Mouse (Mus musculus) limb, embryonic 15.5 days (tissue): ENCODE measurements around the gene Tcf7l2. TPM values are rescaled to one million over a fixed set of nuclear protein-coding genes. Genes with fewer than 3 reads are reported as not detected.

Experiments used
- ATAC-seq: fragments of 200-750 bp; cut with Nextera tagmentation; 2 replicates; pipeline ENCODE4 v1.8.0; 2017; ENCODE audit warnings: low read depth, moderate TSS enrichment; ENCODE audit not compliant: insufficient number of reproducible peaks, low FRiP score, low TSS enrichment
- H3K27ac ChIP-seq: fragments of 300-500 bp; sonication (generic); 2 replicates; pipeline ENCODE4 v1.5.1; 2015; ENCODE audit warnings: moderate library complexity, mild to moderate bottlenecking, inconsistent platforms
- H3K27me3 ChIP-seq: fragments of 300-500 bp; sonication (generic); 2 replicates; pipeline ENCODE4 v1.6.1; 2015; ENCODE audit warnings: inconsistent platforms
- H3K36me3 ChIP-seq: fragments of 300-500 bp; sonication (generic); 2 replicates; pipeline ENCODE4 v1.6.1; 2015; ENCODE audit warnings: inconsistent platforms
- H3K4me1 ChIP-seq: fragments of 300-500 bp; sonication (generic); 2 replicates; pipeline ENCODE4 v1.6.1; 2015; ENCODE audit warnings: inconsistent platforms
- H3K4me2 ChIP-seq: fragments of 300-500 bp; sonication (generic); 2 replicates; pipeline ENCODE4 v1.6.1; 2015; ENCODE audit warnings: mild to moderate bottlenecking, inconsistent platforms
- H3K4me3 ChIP-seq: fragments of 300-500 bp; sonication (generic); 2 replicates; pipeline ENCODE4 v1.5.1; 2015; ENCODE audit warnings: mild to moderate bottlenecking, inconsistent platforms
- H3K9ac ChIP-seq: fragments of 300-500 bp; sonication (generic); 2 replicates; pipeline ENCODE4 v1.6.1; 2015; ENCODE audit warnings: inconsistent platforms
- H3K9me3 ChIP-seq: fragments of 300-500 bp; sonication (generic); 2 replicates; pipeline ENCODE4 v1.6.1; 2016; ENCODE audit warnings: inconsistent platforms
- WGBS: fragments of 180-500 bp; shearing (Covaris S2); methylation state at CpG from one replicate; pipeline ENCODE4 v1.1.7; 2015; 5-methylcytosine and 5-hydroxymethylcytosine counted together
- polyA plus RNA-seq: library from polyadenylated mRNA; unstranded; fragments of >200 nt; fragmentation: Nextera tagmentation; extraction: Ambion mirVana; gene quantifications from 2 replicates; pipeline ENCODE4 v1.2.1, GENCODE M21; 2015

The Tcf7l2 gene
- polyA plus RNA-seq, 1 experiment from 2014 or later = 90.5 TPM

DNA sequence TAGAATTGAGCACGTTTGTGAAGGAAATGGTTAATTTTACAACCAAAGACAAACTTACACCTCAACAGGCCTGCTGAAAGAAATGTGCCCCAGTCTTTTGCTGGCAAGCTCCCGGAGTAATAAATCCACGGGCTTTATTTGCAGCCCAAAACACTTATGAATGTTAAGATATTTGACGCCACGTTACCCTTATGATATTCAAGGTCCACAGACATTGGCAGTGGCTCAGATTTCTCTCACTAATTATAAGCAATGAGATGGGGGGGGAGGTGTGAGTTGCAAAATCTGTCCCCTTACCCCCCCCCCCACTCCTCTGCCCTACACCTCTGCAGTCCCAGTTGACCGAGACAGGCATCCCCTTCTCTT, 6.3 kb downstream of the Tcf7l2 start:
- no peaks in the 10 kb centered on the region; the same call in 1 of the 2 replicates for H3K36me3 ChIP-seq
- no peaks in the 10 kb centered on the region for H3K27me3 ChIP-seq
- no peak overlapping the region; the same call in 1 of the 2 replicates for H3K4me3 ChIP-seq
- ATAC-seq = no peak
- H3K9ac ChIP-seq = no peak overlapping the region
- H3K4me1 ChIP-seq = peaks cover 73% of the 10 kb centered on the region
- H3K4me2 ChIP-seq = peak overlapping the region; percentile 37
- no peaks in the 10 kb centered on the region for H3K9me3 ChIP-seq
- 17% methylated on average over 6 of the region's 6 CpGs for WGBS
- H3K27ac ChIP-seq = peak overlapping the region; percentile 64

DNA sequence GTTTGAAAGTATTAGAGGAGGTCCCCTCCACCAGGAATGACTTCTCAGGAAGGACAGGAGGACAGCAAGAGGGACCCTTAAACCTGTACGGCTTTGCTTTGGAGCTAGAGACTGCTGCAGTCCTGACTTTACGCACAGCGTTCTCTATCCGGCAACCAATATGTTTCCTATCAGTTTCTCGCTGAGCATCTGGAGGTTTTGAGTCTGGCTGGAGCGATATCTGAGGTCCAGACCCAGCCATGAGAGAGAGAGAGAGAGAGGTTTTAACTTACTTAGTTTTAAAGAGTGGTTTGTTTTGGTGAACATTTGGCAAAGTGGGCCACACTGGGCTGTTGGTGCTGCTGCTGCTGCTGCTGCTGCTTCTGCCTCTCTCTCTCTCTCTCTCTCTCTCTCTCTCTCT, 7.2 kb downstream of the Tcf7l2 start:
- H3K9me3 ChIP-seq = no peaks in the 10 kb centered on the region
- H3K4me2 ChIP-seq = peak overlapping the region; percentile 37
- peak overlapping the region; percentile 15 for H3K4me3 ChIP-seq
- H3K27me3 ChIP-seq = no peaks in the 10 kb centered on the region
- ATAC-seq = no peak
- 19% methylated on average over 6 of the region's 6 CpGs for WGBS
- H3K4me1 ChIP-seq = peaks cover 77% of the 10 kb centered on the region
- 0 out of 2 replicates have a peak overlapping the region, but pooled peaks have one; percentile 10 for H3K9ac ChIP-seq
- peak overlapping the region; percentile 64 for H3K27ac ChIP-seq
- no peaks in the 10 kb centered on the region; the same call in 1 of the 2 replicates for H3K36me3 ChIP-seq

DNA sequence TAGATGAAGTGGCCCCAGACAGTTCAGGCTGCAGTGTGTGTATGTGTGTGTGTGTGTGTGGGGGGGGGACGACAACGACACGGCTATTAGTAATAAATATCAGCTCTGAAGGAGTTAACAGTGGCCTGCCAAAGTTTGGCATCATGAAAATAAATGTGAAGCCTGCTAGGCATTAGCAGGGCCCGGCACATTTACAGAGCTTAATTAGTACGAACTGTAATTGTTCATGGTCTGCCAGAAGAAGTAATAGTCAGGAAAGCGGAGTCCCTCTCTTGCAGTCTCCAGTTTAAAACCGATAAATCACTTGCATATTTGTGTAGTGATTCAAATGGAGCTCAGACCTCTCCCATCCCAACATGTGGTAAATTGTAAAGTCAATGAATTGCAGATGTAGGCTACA, 7.9 kb downstream of the Tcf7l2 start:
- Histone ChIP-seq H3K27ac (peak overlapping the region; percentile 64), H3K9me3 (no peaks in the 10 kb centered on the region)
- ATAC-seq = peak; percentile 72; the same call in 1 of the 2 replicates

DNA sequence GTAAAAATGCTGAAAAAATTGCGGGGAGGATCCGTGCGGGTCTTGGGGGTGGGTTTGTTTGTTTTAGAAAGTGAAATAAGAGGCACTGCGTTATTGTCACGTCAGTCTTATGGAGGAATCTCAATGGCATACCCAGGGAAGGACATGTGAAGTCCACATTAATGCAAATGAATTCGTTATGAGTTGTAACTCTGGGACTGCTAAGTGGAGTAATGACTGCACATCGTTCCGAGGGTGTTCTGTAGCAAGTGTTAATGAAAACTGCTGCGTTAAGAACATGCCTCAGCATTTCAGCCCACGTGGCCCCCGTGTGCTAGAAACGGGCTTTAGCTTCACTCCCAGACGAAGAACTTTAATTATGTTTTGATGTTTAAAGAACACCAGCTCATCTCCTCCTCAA, 8.4 kb downstream of the Tcf7l2 start:
- H3K27ac ChIP-seq = peak overlapping the region; percentile 61; the same call in 1 of the 2 replicates
- H3K36me3 ChIP-seq = no peaks in the 10 kb centered on the region; the same call in 1 of the 2 replicates
- H3K4me2 ChIP-seq = peak overlapping the region; percentile 37; the same call in 1 of the 2 replicates
- no peak for ATAC-seq
- H3K9me3 ChIP-seq = no peaks in the 10 kb centered on the region
- H3K27me3 ChIP-seq = no peaks in the 10 kb centered on the region
- H3K4me3 ChIP-seq = no peak overlapping the region
- H3K4me1 ChIP-seq = peaks cover 83% of the 10 kb centered on the region
- H3K9ac ChIP-seq = no peak overlapping the region
- WGBS = 16% methylated on average over 13 of the region's 13 CpGs

More for the DNA sequence above, 7.9 kb downstream of the Tcf7l2 start:
- 8% methylated on average over 7 of the region's 7 CpGs for WGBS
- Histone ChIP-seq H3K4me2 (peak overlapping the region; percentile 37), H3K4me1 (peaks cover 84% of the 10 kb centered on the region), H3K36me3 (no peaks in the 10 kb centered on the region; the same call in 1 of the 2 replicates), H3K4me3 (peak overlapping the region; percentile 8; the same call in 1 of the 2 replicates), H3K27me3 (no peaks in the 10 kb centered on the region), H3K9ac (no peak overlapping the region)

DNA sequence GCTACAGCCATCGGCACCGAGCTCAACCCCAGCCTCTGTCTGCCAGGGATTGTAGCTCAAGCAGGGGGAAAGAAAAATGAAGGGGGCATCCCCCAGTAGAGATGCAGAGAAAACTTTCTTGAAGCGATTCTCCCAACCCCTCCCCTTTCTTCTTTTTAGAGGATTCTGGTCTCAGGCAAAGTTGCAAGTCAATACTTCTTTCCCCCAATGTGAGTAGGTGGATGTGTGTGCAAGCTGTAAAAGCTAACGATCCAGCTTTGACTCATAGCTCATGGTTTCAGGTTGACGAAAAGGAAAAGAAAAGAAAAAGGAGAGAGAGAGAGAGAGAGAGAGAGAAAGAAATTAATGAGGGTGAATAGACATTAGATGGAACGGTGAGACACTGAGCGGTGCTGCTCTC, 8.8 kb downstream of the Tcf7l2 start:
- Histone ChIP-seq H3K4me3 (no peak overlapping the region), H3K36me3 (no peaks in the 10 kb centered on the region; the same call in 1 of the 2 replicates), H3K4me2 (peak overlapping the region; percentile 37; the same call in 1 of the 2 replicates), H3K9me3 (no peaks in the 10 kb centered on the region), H3K27ac (peak overlapping the region; percentile 43; the same call in 1 of the 2 replicates), H3K4me1 (peaks cover 82% of the 10 kb centered on the region), H3K9ac (no peak overlapping the region), H3K27me3 (no peaks in the 10 kb centered on the region)
- WGBS = 27% methylated on average over 7 of the region's 7 CpGs
- no peak for ATAC-seq

DNA sequence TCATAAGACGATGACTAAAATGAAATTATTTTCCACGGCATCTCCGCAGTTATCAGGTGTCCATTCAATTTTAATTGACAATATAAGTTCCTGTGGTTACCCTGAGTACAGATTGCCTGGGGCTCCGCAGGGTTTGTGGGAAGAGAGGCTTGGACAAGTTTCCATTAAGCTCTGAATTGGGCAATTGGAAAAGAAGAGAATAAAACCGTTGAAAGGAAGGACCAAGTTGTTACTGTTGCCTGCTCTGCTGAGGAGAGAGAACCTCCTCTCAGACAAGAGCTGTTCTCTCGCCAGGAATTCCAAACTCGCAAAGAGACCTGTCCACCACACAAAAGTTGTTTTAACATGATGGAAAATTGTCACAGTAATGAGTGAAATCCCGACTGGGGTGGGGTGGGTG, 11.2 kb downstream of the Tcf7l2 start:
- no peaks in the 10 kb centered on the region for H3K9me3 ChIP-seq
- 44% methylated on average over 8 of the region's 8 CpGs for WGBS
- no peak overlapping the region for H3K4me3 ChIP-seq
- H3K27me3 ChIP-seq = no peaks in the 10 kb centered on the region
- H3K9ac ChIP-seq = no peak overlapping the region
- H3K27ac ChIP-seq = no peak overlapping the region
- ATAC-seq = no peak
- H3K4me2 ChIP-seq = no peak overlapping the region
- peaks cover 6% of the 10 kb centered on the region; the same call in 1 of the 2 replicates for H3K36me3 ChIP-seq
- peaks cover 83% of the 10 kb centered on the region for H3K4me1 ChIP-seq

DNA sequence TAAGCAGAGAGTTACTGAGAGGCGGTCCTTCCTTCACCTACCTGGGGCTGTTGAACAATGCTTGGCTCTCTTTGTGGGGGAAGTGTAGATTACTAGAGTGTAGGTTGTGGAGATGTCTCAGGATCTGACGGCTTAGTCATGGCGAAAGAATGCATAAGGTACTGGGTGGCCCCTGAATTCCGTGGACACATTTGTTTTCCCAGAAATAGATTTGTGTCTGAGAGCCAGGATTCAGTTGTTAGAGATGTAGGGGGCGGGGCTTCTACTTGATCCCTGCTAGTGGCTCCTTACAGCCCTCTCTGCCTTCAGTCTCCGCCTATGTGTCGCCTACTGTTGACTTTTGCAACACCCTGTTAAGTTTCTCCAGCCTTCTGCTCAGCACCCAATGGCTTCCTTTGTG, 12.7 kb downstream of the Tcf7l2 start:
- Histone ChIP-seq H3K36me3 (peaks cover 6% of the 10 kb centered on the region; the same call in 1 of the 2 replicates), H3K4me1 (peaks cover 76% of the 10 kb centered on the region), H3K4me3 (no peak overlapping the region), H3K27me3 (no peaks in the 10 kb centered on the region), H3K9me3 (no peaks in the 10 kb centered on the region), H3K9ac (no peak overlapping the region), H3K4me2 (no peak overlapping the region), H3K27ac (no peak overlapping the region)
- 54% methylated on average over 7 of the region's 7 CpGs for WGBS
- no peak for ATAC-seq

DNA sequence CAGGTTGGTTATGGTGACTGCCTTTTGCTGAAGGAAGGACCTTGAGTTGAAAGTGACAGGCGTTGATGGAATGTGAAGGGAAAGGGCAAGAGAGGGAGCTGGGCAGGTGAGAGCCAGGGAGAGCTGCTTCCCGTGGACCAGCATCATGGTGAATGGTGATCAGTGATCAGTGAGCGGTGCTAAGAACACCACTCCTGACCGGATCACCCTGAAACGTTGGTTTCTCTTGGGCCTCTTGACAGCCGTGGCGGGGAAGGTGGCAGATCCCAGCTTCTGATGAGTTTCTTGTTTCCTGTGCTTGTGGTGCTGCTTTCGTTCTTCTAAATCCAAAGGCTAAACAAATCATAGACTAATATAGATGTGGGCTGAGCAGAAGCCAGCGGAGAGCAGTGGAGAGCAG, 13.8 kb downstream of the Tcf7l2 start:
- no peak overlapping the region for H3K9ac ChIP-seq
- H3K27ac ChIP-seq = no peak overlapping the region
- H3K4me1 ChIP-seq = peaks cover 66% of the 10 kb centered on the region
- H3K27me3 ChIP-seq = no peaks in the 10 kb centered on the region
- H3K4me3 ChIP-seq = no peak overlapping the region
- peaks cover 6% of the 10 kb centered on the region; the same call in 1 of the 2 replicates for H3K36me3 ChIP-seq
- WGBS = 90% methylated on average over 9 of the region's 9 CpGs
- no peak overlapping the region for H3K4me2 ChIP-seq
- no peak for ATAC-seq
- H3K9me3 ChIP-seq = no peaks in the 10 kb centered on the region

DNA sequence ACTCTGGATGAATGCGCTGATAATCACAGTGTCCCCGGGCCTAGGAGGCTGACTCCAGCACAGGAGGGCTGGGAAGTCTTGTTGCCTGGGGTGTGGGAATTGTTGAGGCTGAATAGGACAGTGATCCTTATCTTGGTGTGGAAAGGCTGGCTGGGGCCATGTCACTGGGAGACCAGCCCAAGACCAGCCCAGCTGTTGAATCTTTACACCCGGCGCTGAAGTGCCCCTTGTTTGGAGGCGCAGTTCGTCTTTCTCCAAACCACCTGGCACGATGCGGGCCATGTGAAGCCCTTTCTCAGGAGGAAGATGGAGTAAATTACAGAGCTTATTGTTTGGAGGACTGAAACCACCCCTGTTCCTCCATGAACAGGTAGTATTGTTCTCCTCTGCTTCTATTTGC, 15.1 kb downstream of the Tcf7l2 start:
- no peak overlapping the region for H3K4me2 ChIP-seq
- H3K9ac ChIP-seq = no peak overlapping the region
- ATAC-seq = no peak
- H3K36me3 ChIP-seq = peaks cover 6% of the 10 kb centered on the region; the same call in 1 of the 2 replicates
- H3K27ac ChIP-seq = no peak overlapping the region
- no peaks in the 10 kb centered on the region for H3K9me3 ChIP-seq
- H3K4me3 ChIP-seq = no peak overlapping the region
- H3K27me3 ChIP-seq = no peaks in the 10 kb centered on the region
- H3K4me1 ChIP-seq = peaks cover 55% of the 10 kb centered on the region
- 68% methylated on average over 8 of the region's 8 CpGs for WGBS

DNA sequence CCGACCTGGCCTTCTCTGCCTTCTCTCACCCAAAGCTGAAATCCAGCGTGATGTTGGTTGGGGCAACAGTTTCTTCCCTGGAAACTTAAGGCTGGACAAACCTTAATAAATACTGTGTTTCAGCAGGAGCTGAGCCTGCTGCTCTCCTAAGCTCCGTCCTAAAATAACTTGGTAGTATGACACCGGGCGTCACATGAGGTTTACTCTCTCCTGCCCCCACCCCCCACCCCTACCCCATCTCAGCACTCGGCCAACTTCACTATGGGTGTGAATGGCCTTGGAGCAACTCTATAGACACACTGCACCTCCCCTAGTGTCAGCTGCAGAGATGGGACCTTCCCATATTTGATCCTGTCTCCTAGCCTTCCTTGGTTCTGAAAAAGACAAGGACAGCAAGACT, 15.8 kb downstream of the Tcf7l2 start:
- WGBS = 75% methylated on average over 6 of the region's 6 CpGs
- H3K4me1 ChIP-seq = peaks cover 48% of the 10 kb centered on the region

DNA sequence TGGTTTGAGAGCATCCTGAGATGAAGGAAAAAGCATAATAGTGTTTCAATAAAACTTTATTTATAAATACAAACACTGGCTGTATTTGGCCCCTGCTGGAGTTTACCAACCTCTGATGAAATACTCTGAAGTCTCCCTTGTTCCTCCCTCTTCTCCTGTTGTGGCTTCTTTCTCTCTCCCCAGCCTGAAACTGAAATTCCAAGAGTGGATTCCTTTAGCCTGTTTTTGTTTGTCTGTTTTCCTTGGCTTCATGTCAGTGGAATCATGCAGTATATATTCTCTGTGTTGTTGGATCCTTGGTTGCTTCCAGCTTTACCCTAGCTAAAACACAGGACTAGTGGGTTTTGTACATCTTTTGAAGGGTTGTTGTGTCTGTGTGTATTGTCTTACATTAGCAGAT, 16.5 kb downstream of the Tcf7l2 start:
- ATAC-seq = no peak
- H3K36me3 ChIP-seq = peaks cover 11% of the 10 kb centered on the region; the same call in 1 of the 2 replicates
- no peak overlapping the region for H3K4me3 ChIP-seq
- no peak overlapping the region for H3K9ac ChIP-seq
- H3K9me3 ChIP-seq = no peaks in the 10 kb centered on the region
- peaks cover 42% of the 10 kb centered on the region for H3K4me1 ChIP-seq
- no peaks in the 10 kb centered on the region for H3K27me3 ChIP-seq
- no peak overlapping the region for H3K27ac ChIP-seq
- H3K4me2 ChIP-seq = no peak overlapping the region

More for the DNA sequence above, 15.8 kb downstream of the Tcf7l2 start:
- no peak overlapping the region for H3K4me2 ChIP-seq
- 0 out of 2 replicates have a peak overlapping the region, but pooled peaks have one; percentile 14 for H3K27ac ChIP-seq
- H3K27me3 ChIP-seq = no peaks in the 10 kb centered on the region
- no peaks in the 10 kb centered on the region for H3K9me3 ChIP-seq
- no peak for ATAC-seq
- H3K9ac ChIP-seq = no peak overlapping the region
- peaks cover 11% of the 10 kb centered on the region; the same call in 1 of the 2 replicates for H3K36me3 ChIP-seq
- H3K4me3 ChIP-seq = no peak overlapping the region

DNA sequence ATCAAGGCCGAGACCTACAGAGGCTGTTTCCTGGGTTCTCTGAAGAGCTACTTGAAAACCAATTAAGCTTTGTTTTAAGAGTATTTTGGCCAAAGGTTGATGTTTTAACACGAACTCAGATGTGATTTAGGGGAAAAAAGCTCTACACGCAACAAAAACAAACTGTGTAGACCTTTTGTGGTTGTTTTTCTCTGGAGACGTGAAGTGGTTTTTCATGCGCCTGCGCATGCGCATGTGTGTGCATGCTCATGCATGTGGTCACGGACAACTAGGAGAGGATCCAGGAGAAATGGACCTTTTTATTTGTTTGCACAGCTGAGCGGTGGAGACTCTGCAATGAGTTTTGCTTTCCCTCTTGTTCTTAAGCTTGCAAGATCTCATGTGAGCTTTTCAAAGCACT, 17.4 kb downstream of the Tcf7l2 start:
- Histone ChIP-seq H3K9me3 (no peaks in the 10 kb centered on the region), H3K27me3 (no peaks in the 10 kb centered on the region), H3K36me3 (peaks cover 11% of the 10 kb centered on the region; the same call in 1 of the 2 replicates), H3K9ac (no peak overlapping the region), H3K4me1 (peaks cover 45% of the 10 kb centered on the region), H3K27ac (no peak overlapping the region), H3K4me2 (no peak overlapping the region), H3K4me3 (no peak overlapping the region)
- 78% methylated on average over 9 of the region's 9 CpGs for WGBS
- no peak for ATAC-seq
